Mouse (Mus musculus) liver, embryonic 13.5 days (tissue): ENCODE measurements around the gene Sclt1. TPM values are rescaled to one million over a fixed set of nuclear protein-coding genes. Genes with fewer than 3 reads are reported as not detected.

Experiments
- ATAC-seq: fragments of 200-750 bp; cut with Nextera tagmentation; 2 replicates; pipeline ENCODE4 v1.8.0; 2017; ENCODE audit warnings: low read depth, mild to moderate bottlenecking, moderate number of reproducible peaks, moderate library complexity
- DNase-seq: peaks from one replicate; pipeline ENCODE4 v3.0.0; 2022
- H3K27ac ChIP-seq: fragments of 300-500 bp; sonication (generic); 2 replicates; pipeline ENCODE4 v1.5.1; 2015; ENCODE audit warnings: moderate library complexity, mild to moderate bottlenecking, inconsistent platforms
- H3K27me3 ChIP-seq: fragments of 300-500 bp; sonication (generic); 2 replicates; pipeline ENCODE4 v1.6.1; 2015; ENCODE audit warnings: mild to moderate bottlenecking, inconsistent platforms
- H3K36me3 ChIP-seq: fragments of 300-500 bp; sonication (generic); 2 replicates; pipeline ENCODE4 v1.6.1; 2015; ENCODE audit warnings: mild to moderate bottlenecking, inconsistent platforms
- H3K4me1 ChIP-seq: fragments of 300-500 bp; sonication (generic); replicated peaks from 2 replicates; pipeline ENCODE4 v1.6.1; 2015; ENCODE audit warnings: inconsistent platforms
- H3K4me2 ChIP-seq: fragments of 300-500 bp; sonication (generic); 2 replicates; pipeline ENCODE4 v1.6.1; 2015; ENCODE audit warnings: inconsistent platforms, mild to moderate bottlenecking, moderate library complexity
- H3K4me3 ChIP-seq: fragments of 300-500 bp; sonication (generic); replicated peaks from 2 replicates; pipeline ENCODE4 v1.5.1; 2015; ENCODE audit warnings: mild to moderate bottlenecking, inconsistent platforms
- H3K9ac ChIP-seq: fragments of 300-500 bp; sonication (generic); 2 replicates; pipeline ENCODE4 v1.6.1; 2015; ENCODE audit warnings: mild to moderate bottlenecking, inconsistent platforms
- H3K9me3 ChIP-seq: fragments of 300-500 bp; sonication (generic); replicated peaks from 2 replicates; pipeline ENCODE4 v1.6.1; 2016; ENCODE audit warnings: inconsistent platforms
- WGBS: fragments of 180-500 bp; shearing (Covaris S2); methylation state at CpG from one replicate; pipeline ENCODE4 v1.1.7; 2015; ENCODE audit not compliant: insufficient replicate concordance; 5-methylcytosine and 5-hydroxymethylcytosine counted together
- polyA plus RNA-seq: library from polyadenylated mRNA; unstranded; fragments of >200 nt; fragmentation: Nextera tagmentation; extraction: Ambion mirVana; gene quantifications from 2 replicates; pipeline ENCODE4 v1.2.1, GENCODE M21; 2015

Gene Sclt1
- polyA plus RNA-seq, 1 experiment from 2014 or later, result 6.1 TPM

DNA sequence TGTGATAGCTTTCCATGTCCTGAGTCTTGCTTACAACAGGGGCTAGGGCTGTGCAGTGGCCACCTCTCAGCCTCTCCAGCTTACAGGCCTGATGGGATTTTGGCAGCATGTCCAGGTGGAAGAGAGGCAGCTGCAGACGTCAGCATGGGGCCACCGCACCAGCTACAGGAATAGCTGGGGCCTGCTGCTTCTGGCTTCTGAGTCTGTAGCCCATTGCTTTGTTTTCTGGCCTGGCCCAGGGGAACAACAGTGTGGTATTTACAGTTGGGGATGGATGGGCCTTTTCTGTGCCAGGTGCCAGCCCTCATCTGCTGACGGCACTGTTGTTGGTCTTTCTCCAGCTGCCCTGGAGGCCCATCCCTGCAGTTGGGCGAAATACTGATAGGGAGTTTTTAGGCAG, 158.7 kb downstream of the Sclt1 start:
- H3K36me3 ChIP-seq, result peaks cover 26% of the 10 kb centered on the region
- no peaks in the 10 kb centered on the region for H3K27me3 ChIP-seq
- no peak overlapping the region for H3K27ac ChIP-seq
- peaks cover 83% of the 10 kb centered on the region for H3K4me1 ChIP-seq
- H3K9ac ChIP-seq, result no peak overlapping the region
- no peak for DNase-seq
- no peak overlapping the region for H3K4me2 ChIP-seq
- H3K9me3 ChIP-seq, result no peaks in the 10 kb centered on the region
- 82% methylated on average over 4 of the region's 4 CpGs for WGBS
- ATAC-seq, result no peak
- H3K4me3 ChIP-seq, result no peak overlapping the region

DNA sequence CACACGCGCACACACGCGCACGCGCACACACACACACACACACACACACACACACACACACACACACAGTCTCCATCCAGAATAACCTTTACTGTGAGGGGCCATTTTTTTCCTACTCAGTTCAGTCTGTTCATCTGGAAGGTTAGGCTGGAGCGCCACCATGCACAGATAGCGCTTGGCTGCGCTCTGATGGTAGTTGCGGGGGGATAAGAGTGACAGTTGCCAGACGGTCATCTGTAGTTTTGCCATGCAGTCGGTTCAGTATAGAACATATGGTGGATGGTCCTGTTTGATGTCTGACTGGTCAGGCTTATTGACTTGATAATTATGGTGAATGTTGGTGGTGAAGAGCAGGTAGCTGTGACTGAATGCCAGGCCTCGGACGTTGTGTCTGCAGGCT, 159.2 kb downstream of the Sclt1 start:
- WGBS, result 88% methylated on average over 14 of the region's 14 CpGs
- DNase-seq (no peak), ATAC-seq (no peak)
- no peak overlapping the region for H3K4me2 ChIP-seq
- no peak overlapping the region for H3K9ac ChIP-seq
- no peaks in the 10 kb centered on the region for H3K27me3 ChIP-seq
- no peak overlapping the region for H3K4me3 ChIP-seq
- H3K9me3 ChIP-seq, result no peaks in the 10 kb centered on the region
- H3K4me1 ChIP-seq, result peaks cover 83% of the 10 kb centered on the region
- peaks cover 20% of the 10 kb centered on the region for H3K36me3 ChIP-seq
- H3K27ac ChIP-seq, result 0 out of 2 replicates have a peak overlapping the region, but pooled peaks have one; percentile 82

DNA sequence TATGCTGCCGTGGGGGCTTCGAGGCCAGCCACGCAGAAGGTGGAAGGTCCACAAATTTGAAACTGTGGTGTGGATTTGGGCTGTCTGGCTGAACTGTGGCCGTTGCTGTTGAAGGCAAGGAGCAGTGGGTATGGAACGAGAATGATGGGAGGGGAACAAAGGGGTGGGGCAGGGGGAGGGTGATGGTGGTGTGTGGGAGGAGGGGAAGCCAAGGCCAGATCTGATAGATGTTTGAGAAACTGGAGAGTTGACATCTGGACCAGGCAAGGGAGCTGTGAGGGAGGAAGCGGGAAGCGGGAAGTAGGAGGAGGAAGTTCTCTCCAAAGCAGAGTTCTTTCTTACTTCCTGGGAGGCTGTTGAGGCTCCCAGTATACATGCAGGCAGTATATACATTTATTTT, 160.1 kb downstream of the Sclt1 start:
- DNase-seq, result no peak
- no peaks in the 10 kb centered on the region for H3K9me3 ChIP-seq
- ATAC-seq, result no peak
- H3K9ac ChIP-seq, result no peak overlapping the region
- H3K4me2 ChIP-seq, result no peak overlapping the region
- H3K4me1 ChIP-seq, result peaks cover 82% of the 10 kb centered on the region
- H3K27me3 ChIP-seq, result no peaks in the 10 kb centered on the region
- no peak overlapping the region for H3K4me3 ChIP-seq
- peak overlapping the region; percentile 82 for H3K27ac ChIP-seq
- 65% methylated on average over 7 of the region's 7 CpGs for WGBS
- peaks cover 20% of the 10 kb centered on the region for H3K36me3 ChIP-seq

- DNase-seq, result no peak
- H3K27ac ChIP-seq, result peak overlapping the region; percentile 82
- H3K9me3 ChIP-seq, result no peaks in the 10 kb centered on the region
- peaks cover 81% of the 10 kb centered on the region for H3K4me1 ChIP-seq
- peak overlapping the region; percentile 21 for H3K4me2 ChIP-seq
- 73% methylated on average over 8 of the region's 8 CpGs for WGBS
- no peak overlapping the region for H3K4me3 ChIP-seq
- no peaks in the 10 kb centered on the region for H3K27me3 ChIP-seq
- no peak overlapping the region for H3K9ac ChIP-seq
- ATAC-seq, result peak; percentile 60
- H3K36me3 ChIP-seq, result peaks cover 20% of the 10 kb centered on the region
These were observed 160.9 kb downstream of the Sclt1 start for GRCm38 (mm10) chr3:41581436-41581835.

- H3K4me2 ChIP-seq, result peak overlapping the region; percentile 21
- DNase-seq (no peak), ATAC-seq (no peak)
- H3K9me3 ChIP-seq, result no peaks in the 10 kb centered on the region
- H3K9ac ChIP-seq, result 0 out of 2 replicates have a peak overlapping the region, but pooled peaks have one; percentile 22
- no peak overlapping the region for H3K4me3 ChIP-seq
- H3K27ac ChIP-seq, result peak overlapping the region; percentile 65
- WGBS, result 68% methylated on average over 14 of the region's 14 CpGs
- peaks cover 82% of the 10 kb centered on the region for H3K4me1 ChIP-seq
- H3K27me3 ChIP-seq, result no peaks in the 10 kb centered on the region
- H3K36me3 ChIP-seq, result peaks cover 20% of the 10 kb centered on the region
These were observed 161.7 kb downstream of the Sclt1 start for GRCm38 (mm10) chr3:41580401-41581323.

GRCm38 (mm10) chr3:41579873-41580272, 162.4 kb downstream of the Sclt1 start:
- H3K4me3 ChIP-seq, result no peak overlapping the region
- H3K4me1 ChIP-seq, result peaks cover 84% of the 10 kb centered on the region
- no peaks in the 10 kb centered on the region for H3K9me3 ChIP-seq
- H3K9ac ChIP-seq, result no peak overlapping the region
- peak overlapping the region; percentile 65; the same call in 1 of the 2 replicates for H3K27ac ChIP-seq
- no peak overlapping the region for H3K4me2 ChIP-seq
- ATAC-seq (no peak), DNase-seq (no peak)
- peaks cover 16% of the 10 kb centered on the region for H3K36me3 ChIP-seq
- H3K27me3 ChIP-seq, result no peaks in the 10 kb centered on the region
- 53% methylated on average over 4 of the region's 4 CpGs for WGBS

DNA sequence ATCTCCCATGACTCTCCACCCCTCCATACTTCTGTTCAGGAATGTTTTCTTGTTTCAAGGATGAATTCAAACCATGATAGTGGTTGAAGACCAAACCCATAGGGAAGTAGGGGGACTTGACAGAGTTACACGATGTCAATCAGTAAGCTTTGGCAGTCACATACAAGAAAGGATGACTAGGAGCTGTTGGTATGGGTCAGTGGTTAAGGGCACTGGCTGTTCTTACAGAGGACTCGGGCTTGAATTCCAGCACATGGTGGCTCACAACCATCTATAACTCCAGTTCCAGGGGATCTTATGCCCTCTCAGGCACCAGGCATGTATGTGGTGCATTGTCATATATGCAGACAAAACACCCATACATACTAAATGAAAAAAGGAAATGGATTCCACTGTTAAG, 165.1 kb downstream of the Sclt1 start:
- Histone ChIP-seq H3K27me3 (no peaks in the 10 kb centered on the region), H3K4me2 (no peak overlapping the region), H3K36me3 (no peaks in the 10 kb centered on the region), H3K27ac (no peak overlapping the region), H3K4me3 (no peak overlapping the region), H3K4me1 (peaks cover 94% of the 10 kb centered on the region), H3K9me3 (no peaks in the 10 kb centered on the region), H3K9ac (no peak overlapping the region)
- ATAC-seq, result no peak
- no peak for DNase-seq
- WGBS, result 63% methylated on average over 2 of the region's 2 CpGs

Other genes starting within 250 kb of the Sclt1 start
- gene Jade1, start 186.8 kb downstream of the Sclt1 start, polyA plus RNA-seq, result 11.3 and 12.7 TPM in 2 replicates
- gene D3Ertd751e, start 97 bp upstream of the Sclt1 start, polyA plus RNA-seq, result 7.3 and 8.3 TPM in 2 replicates